Mouse (Mus musculus): ENCODE data around the gene Usp31.

Gene Usp31

GRCm38 (mm10) chr7:121707073-121707667 lies at the start of gene Usp31:
Gene Usp31, minus strand, starts transcription at chr7:121707253.
- peak; percentile 94 for DNase-seq (ENCODE audit: low spot score)

- no peak for DNase-seq (ENCODE audit: low spot score)
These were observed 47.7 kb upstream of the Usp31 start for GRCm38 (mm10) chr7:121754748-121755147.

GRCm38 (mm10) chr7:121750244-121750643 lies 43.2 kb upstream of the Usp31 start:
- no peak for DNase-seq (ENCODE audit: low spot score)

GRCm38 (mm10) chr7:121737511-121738415 lies 30.7 kb upstream of the Usp31 start:
- no peak for DNase-seq (ENCODE audit: low spot score)

GRCm38 (mm10) chr7:121734171-121734831 lies 27.2 kb upstream of the Usp31 start, which contains the start of gene Scnn1g:
Gene Scnn1g, plus strand, starts transcription at chr7:121734479.
- DNase-seq (ENCODE audit: low spot score) = peak; percentile 66

- no peak for DNase-seq (ENCODE audit: low spot score)
These were observed 23.2 kb upstream of the Usp31 start for GRCm38 (mm10) chr7:121730225-121730624.

GRCm38 (mm10) chr7:121717031-121717430 lies 10.0 kb upstream of the Usp31 start:
- DNase-seq (ENCODE audit: low spot score) = no peak

GRCm38 (mm10) chr7:121711171-121711570 lies 4.1 kb upstream of the Usp31 start:
- DNase-seq (ENCODE audit: low spot score) = no peak

- DNase-seq (ENCODE audit: low spot score) = peak; percentile 31
These were observed 511 bp downstream of the Usp31 start for GRCm38 (mm10) chr7:121706411-121707072.

- no peak for DNase-seq (ENCODE audit: low spot score)
These were observed 2.0 kb downstream of the Usp31 start for GRCm38 (mm10) chr7:121705051-121705450.

GRCm38 (mm10) chr7:121701983-121702382 lies 5.1 kb downstream of the Usp31 start:
- no peak for DNase-seq (ENCODE audit: low spot score)

- no peak for DNase-seq (ENCODE audit: low spot score)
These were observed 6.6 kb downstream of the Usp31 start for GRCm38 (mm10) chr7:121700480-121700879.

GRCm38 (mm10) chr7:121699218-121699617 lies 7.8 kb downstream of the Usp31 start:
- DNase-seq (ENCODE audit: low spot score) = no peak

GRCm38 (mm10) chr7:121697574-121697973 lies 9.5 kb downstream of the Usp31 start:
- no peak for DNase-seq (ENCODE audit: low spot score)

- no peak for DNase-seq (ENCODE audit: low spot score)
These were observed 9.9 kb downstream of the Usp31 start for GRCm38 (mm10) chr7:121697170-121697569.

- DNase-seq (ENCODE audit: low spot score) = no peak
These were observed 15.2 kb downstream of the Usp31 start for GRCm38 (mm10) chr7:121691803-121692202.

- no peak for DNase-seq (ENCODE audit: low spot score)
These were observed 17.7 kb downstream of the Usp31 start for GRCm38 (mm10) chr7:121689338-121689737.

GRCm38 (mm10) chr7:121685140-121685984 lies 21.7 kb downstream of the Usp31 start:
- no peak for DNase-seq (ENCODE audit: low spot score)

- DNase-seq (ENCODE audit: low spot score) = no peak
These were observed 25.9 kb downstream of the Usp31 start for GRCm38 (mm10) chr7:121681191-121681590.

- DNase-seq (ENCODE audit: low spot score) = no peak
These were observed 29.8 kb downstream of the Usp31 start for GRCm38 (mm10) chr7:121677105-121677753.

GRCm38 (mm10) chr7:121660705-121661104 lies 46.3 kb downstream of the Usp31 start:
- no peak for DNase-seq (ENCODE audit: low spot score)

Data from T-cell, adult 2 months (primary cell).